Mouse (Mus musculus) hindlimb bud, embryonic 11.5 days (tissue): ENCODE data around the gene Hmx2.

Source experiments
- DNase-seq: peaks from one replicate; pipeline ENCODE4 v3.0.0-alpha.2; 2012; ENCODE audit warnings: low read depth, low spot score; ENCODE audit errors: extremely low spot score

The Hmx2 gene

GRCm38 (mm10) chr7:131556116-131556515 is 7.5 kb downstream of the Hmx2 start:
- DNase-seq, result no peak

DNA sequence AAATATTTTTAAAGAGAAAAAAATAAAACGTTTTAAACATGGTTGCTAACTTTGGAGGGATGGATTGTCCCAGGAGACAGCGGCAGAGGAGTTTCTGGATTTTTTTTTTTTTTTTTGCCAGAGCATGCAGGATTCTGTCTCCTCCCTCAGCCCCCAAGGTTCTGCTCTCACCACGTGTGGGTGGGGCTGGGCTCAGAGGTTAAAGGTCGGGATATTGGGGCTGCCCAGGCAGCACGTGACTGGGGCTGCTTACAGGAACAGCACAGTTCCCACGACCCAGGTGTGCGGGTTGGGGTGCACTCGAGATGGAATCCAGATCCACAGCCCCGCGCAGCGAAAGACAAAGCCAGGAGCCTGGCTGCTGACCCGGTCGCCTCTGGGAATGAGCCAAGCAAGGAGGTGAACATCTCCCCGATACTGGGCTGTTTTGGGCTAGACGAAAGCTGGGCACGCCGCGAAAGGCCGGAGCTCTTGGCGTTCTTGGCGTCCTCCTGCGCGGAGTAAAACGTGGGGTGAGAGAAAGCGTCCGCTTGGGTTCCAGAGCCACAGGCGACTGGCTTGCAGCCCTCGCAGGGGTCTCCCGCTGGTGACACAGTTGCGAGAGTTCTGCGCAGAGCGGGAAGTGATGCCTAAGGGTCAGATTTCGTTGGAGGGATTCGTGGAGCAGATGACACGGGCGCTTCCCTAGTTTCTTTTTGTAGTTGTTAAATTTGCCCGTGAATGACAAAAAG is 8.1 kb downstream of the Hmx2 start:
- no peak for DNase-seq

DNA sequence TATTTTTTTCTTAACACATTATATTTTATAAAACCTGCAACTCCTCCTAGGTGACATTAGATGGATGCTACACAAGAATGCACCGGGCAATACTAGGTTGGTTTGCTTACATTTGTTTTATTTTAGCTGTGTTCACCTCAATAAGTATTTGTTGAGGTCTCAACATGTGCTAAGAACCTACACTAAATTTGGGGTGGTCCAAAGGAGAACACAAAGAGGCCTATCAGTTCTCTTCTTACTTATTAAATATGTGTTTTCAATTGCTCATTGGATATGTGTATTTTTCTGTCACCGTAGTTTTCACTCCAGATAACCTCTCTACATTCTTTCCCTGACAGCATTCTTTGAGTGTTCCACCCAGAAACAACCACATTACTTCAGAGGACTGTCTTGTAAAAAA is 9.2 kb downstream of the Hmx2 start:
- no peak for DNase-seq

- DNase-seq, result peak; percentile 90
Observed at GRCm38 (mm10) chr7:131559986-131560696, 11.6 kb downstream of the Hmx2 start, which contains the start of gene Bub3. Gene Bub3, plus strand, starts transcription at chr7:131560222.

DNA sequence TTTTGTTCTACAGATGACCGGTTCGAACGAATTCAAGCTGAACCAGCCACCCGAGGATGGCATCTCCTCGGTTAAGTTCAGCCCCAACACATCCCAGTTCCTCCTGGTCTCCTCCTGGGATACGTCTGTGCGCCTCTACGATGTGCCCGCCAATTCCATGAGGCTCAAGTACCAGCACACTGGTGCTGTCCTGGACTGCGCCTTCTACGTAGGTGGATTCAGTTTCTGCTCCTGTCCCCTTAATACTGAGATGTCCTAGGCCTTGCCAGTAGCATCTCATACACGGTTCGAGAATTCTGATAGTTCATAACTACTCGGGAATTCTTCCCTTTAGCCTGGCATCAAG is 12.1 kb downstream of the Hmx2 start:
- DNase-seq, result no peak

DNA sequence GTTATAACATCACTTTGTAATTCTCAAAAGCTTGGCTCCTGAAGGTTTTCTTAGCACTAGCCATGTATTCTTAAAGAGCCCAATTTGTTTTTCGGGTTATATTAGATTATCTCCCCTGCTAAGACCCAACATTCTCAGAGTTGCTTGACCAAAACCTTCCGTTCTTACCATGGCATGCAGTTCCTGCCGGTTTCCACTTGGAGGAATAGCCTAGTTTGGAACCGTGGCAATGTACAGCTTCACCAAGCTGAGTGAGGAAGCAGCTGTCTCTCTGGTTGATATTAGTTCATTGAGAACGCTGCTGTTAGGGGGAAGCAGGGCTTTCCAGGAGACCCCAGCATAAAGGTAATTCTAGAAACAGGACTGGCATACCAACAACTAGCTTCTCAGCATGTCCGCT is 26.7 kb downstream of the Hmx2 start:
- DNase-seq, result no peak

- no peak for DNase-seq
Observed at GRCm38 (mm10) chr7:131582178-131582577, 33.6 kb downstream of the Hmx2 start.

DNA sequence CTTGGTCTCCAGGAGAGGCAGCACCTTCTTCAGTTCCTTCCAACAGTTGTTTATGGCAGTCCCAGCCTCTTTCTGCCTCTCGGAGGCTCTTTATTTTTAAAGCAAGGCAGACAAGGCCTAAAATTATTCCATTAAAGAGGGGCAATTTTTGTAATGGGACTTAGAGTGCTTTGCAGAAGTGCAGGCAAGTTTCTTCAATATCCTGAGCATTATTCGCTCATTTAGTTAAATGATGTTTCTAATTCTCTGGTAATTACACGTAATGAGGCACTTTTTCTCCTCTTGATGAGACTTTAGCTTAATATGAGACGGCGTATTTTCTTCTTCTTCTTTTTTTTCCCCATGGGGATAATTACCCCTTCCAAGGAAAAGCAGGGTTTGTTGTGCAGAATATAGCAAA is 37.0 kb downstream of the Hmx2 start:
- DNase-seq, result no peak

- no peak for DNase-seq
Observed at GRCm38 (mm10) chr7:131597779-131598482, 49.4 kb downstream of the Hmx2 start.

- no peak for DNase-seq
Observed at GRCm38 (mm10) chr7:131598483-131598824, 49.9 kb downstream of the Hmx2 start.

GRCm38 (mm10) chr7:131602106-131602505 is 53.5 kb downstream of the Hmx2 start:
- DNase-seq, result no peak

GRCm38 (mm10) chr7:131603186-131603585 is 54.6 kb downstream of the Hmx2 start:
- no peak for DNase-seq

DNA sequence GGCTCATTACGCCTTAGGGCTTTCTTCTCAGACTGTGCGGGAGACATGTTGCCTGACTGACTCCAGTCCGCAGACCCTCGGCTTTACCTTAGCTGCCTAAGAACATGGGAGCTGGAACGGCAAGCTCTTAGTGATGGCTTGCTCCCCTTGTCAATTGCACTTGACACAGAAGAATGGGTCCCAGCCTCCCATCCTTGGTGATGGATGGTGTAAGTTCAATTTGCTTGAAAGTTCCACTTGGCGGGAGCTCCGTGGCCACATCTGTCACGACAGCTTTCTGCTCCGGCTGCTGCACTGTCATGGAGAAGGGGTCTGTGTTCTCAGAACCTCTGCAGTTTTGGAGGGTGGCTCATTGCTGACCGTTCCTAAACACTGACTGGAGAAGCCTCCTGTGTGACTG is 56.4 kb downstream of the Hmx2 start:
- DNase-seq, result no peak

- no peak for DNase-seq
Observed at GRCm38 (mm10) chr7:131605481-131605880, 56.9 kb downstream of the Hmx2 start.
